Mouse (Mus musculus) megakaryocyte progenitor cell, adult 5-6 weeks (primary cell): ENCODE results near the gene Tpst1. TPM values are rescaled to one million over a fixed set of nuclear protein-coding genes. Genes with fewer than 3 reads are reported as not detected.

Experiments used
- ATAC-seq: replicated peaks from 2 replicates; pipeline ENCODE4 v1.8.0; 2016; ENCODE audit warnings: mild to moderate bottlenecking, moderate TSS enrichment, inconsistent platforms; ENCODE audit not compliant: poor library complexity
- total RNA-seq, 2 experiments: library from RNA; stranded (forward) in 1 of 2; stranded (reverse) in 1 of 2; fragments of 157-497, 149-512 nt in 1 of 2; fragments of 200-1000 nt in 1 of 2; gene quantifications; 2 replicates each; pipeline versions ENCODE4 v1.2.3 to v1.2.4; 2015 to 2017

Tpst1 gene
- total RNA-seq, 2 experiments from 2014 or later, result 6.8 to 10.6 TPM

DNA sequence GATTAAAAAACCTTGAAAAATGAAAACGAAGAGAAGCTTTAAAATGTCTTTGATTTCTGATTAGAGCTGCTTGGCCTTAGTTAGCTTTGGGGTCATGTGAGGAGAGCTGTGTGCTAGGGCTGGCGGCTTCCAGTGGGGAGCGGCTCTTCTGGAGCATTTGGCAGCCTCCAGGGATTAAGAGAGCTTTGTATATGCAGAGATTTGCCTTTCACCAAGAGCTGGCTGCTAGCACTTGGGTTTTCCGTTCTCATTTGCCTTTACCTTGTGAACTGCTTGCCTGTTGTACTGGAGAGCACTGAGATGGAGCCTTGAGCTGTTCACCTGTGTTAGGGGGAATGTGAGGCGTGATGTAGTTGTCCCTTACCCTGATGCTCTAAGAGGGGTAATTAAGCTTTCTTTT is 20.6 kb upstream of the Tpst1 start:
- ATAC-seq, result no peak

DNA sequence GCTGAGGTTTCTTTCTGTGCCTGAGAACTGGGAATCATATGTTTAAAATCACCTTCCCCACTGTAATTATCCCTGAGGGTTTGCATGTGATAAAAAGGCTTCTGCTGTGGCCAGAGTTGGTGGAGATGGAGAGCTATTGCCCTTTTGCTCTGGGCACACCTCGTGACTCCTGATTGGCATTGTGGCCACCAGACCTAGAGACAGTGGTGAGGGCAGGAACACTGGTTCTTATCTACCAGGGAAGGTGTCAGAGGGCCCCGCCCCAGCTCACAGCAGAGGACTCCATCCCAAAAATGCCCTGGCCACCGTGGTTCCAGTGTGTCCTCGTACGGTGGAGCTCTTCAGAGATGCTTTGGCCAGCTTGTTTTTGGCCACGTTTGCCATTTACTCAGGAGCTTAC is 20.2 kb upstream of the Tpst1 start:
- ATAC-seq, result no peak

DNA sequence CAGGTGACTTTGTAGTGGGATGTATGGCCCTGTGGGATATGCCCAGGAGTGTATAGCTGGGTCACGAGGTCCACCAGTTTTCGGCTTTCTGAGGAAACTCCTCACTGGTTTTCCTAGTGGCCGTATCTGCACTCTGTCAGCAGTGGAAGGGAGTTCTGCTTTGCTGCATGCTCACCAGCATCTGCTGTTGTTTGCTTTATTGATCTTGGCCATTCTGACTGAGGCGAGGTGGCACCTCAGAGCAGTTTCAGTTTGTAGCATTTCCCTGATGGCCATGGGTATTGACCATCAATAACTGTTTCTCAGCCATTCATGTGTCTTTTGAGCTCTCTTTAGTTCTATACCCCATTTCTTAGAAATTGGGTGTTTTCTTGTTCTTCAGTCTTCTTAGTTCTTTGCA is 17.4 kb upstream of the Tpst1 start:
- no peak for ATAC-seq

DNA sequence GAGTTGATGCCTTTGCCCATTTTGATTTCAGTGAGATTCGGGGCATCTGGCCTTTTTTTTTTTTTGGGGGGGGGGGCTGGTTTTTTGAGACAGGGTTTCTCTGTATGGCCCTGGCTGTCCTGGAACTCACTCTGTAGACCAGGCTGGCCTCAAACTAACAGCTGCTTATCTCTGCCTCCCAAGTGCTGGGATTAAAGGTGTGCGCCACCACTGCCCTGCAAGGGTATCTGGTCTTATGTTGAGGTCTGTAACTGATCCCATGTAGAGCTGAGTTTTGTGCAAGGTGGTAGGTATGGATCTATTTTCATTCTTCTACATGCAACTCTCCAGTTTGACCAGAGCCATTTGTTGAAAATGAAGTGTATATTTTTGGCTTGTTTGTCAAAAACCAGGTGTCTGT is 16.8 kb upstream of the Tpst1 start:
- no peak for ATAC-seq

- no peak for ATAC-seq
Observed at GRCm38 (mm10) chr5:130059413-130060328, 13.5 kb upstream of the Tpst1 start.

DNA sequence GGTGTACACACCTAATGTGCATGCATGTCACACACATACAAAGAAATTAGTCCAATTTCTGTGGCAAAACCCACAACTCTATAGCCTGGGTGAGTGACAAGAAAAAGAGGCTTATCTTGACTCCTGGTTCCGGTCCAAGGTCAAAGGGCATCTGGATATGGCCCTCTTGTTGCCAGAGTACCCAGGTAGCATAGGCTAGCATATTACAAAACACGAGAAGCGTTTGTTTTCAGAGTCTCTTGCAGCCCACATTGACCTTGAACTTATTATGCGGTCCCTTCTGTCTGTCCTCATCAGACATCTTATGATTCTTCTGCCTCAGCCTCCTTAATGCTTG is 12.8 kb upstream of the Tpst1 start:
- no peak for ATAC-seq

- no peak for ATAC-seq
Observed at GRCm38 (mm10) chr5:130062096-130062495, 11.0 kb upstream of the Tpst1 start.

DNA sequence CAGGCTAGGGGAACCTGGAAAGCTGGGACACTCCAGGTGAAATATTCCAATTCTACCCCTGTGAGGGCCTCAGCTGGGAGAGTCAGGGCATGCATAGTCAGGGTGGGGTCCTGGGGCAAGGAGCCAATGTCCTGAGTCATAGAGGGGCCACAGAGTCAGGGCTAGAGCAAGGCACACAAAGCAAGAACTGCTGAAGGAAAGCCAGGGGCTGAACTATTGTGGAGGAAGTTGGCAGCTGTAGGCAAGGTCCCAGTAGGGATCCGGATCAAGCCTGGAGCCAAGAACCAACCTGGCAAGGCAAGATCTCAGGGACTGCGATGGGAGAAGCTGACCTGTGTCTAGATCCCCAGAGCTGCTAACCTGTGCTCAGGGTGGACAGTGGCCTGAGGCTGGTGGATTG is 9.4 kb upstream of the Tpst1 start:
- no peak for ATAC-seq

GRCm38 (mm10) chr5:130065579-130065978 is 7.5 kb upstream of the Tpst1 start:
- peak; percentile 85 for ATAC-seq

GRCm38 (mm10) chr5:130067841-130068264 is 5.3 kb upstream of the Tpst1 start:
- ATAC-seq, result peak; percentile 38

- no peak for ATAC-seq
Observed at GRCm38 (mm10) chr5:130074491-130074890, 1.4 kb downstream of the Tpst1 start.

DNA sequence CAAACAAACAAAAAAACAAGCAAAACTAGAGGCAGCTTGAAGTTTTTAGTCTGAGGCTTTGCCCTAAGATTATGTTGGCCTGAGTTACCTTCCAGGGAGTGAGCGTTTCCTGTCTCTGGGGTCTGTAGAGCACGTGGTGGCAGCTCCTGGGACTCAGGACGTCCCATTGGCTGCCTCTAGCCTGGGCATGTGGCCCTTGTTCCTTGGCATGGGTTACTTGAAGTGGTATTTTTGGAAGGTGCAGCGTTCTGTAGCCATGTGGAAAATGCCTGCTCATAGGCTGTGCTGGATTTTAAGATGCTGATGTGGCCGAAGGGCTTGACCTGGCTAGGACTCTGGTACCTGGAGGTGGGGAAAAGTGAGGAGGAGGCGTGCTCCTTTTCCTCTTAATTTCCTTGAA is 3.3 kb downstream of the Tpst1 start:
- no peak for ATAC-seq

DNA sequence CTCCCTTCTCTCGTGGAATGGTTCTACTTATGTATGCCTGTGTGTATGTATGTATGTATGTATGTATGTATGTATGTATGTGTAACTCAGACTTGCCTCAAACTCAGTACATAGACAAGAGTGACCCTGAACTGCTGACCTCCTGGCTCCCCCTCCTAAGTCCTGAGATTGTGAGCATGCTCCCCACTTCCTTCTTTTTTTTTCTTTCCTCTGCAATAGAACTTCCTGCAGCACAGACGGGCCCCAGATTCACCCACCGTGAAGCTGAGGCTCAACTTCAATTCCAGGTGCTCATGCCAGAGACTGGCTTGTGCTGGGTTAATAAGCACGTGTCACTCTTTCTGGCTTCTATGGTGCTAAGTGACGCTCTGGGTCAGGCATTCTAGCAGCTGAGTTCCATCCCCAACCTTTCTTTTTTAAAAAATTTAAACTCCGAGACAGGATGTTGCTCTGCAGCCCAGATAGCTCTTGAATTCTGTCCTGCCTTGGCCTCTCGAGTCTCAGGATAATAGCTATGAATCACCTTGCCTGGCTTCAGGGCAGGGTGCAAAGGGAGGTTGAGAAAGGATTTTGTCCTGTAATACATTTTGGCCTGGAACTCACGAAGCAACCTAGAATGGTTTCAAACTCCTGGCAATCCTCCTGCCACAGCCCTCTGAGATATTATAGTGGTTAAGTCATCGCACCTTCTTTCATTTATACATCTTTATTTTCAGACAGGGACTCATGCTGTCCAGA is 5.1 kb downstream of the Tpst1 start:
- ATAC-seq, result peak; percentile 32

DNA sequence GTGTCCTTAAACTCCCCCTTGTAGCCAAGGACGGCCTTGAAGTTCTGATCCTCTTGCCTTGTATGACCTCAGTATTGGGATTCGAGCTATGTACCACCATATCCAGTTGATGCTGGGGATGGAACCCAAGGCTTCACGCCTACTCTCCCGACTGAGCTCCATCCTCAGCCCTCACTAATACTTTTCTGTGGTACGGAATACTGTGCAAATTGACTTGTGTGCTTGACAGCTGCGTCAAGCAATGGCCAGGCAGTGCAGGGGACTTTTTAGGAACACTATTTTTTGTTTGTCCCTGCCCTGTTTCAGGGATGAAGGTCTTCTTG is 5.7 kb downstream of the Tpst1 start:
- no peak for ATAC-seq

- peak; percentile 87 for ATAC-seq
Observed at GRCm38 (mm10) chr5:130079202-130080050, 6.3 kb downstream of the Tpst1 start.

DNA sequence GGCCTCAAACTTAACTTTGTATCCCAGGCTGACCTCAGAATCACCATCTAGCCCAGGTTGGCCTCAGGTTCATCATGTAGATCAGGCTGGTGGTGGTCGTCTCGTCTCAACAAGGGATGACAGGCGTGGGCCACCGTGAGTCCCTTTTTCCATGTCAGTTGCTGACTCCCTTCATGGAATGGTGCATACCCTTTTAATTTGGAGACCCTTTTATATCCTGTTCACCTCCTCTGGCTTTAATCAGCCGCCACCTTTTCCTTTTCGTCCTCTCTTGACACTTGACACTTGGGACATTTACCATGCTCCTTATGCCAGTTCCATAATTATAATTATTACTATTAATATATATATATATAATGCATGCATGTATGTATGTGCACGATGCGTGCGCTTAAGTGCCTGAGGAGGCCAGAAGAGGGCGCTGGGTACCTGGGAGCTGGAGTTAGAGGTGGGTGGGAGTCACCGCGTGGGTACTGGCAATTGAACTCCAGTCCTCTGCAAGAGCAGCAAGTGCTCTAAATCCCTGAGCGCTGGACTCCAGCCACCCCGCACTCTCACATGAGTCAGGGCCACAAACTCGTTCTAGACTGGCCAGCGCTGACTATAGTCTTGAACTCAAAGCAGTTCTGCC is 7.0 kb downstream of the Tpst1 start:
- ATAC-seq, result 0 out of 2 replicates have a peak, but pooled peaks have one; percentile 12

- ATAC-seq, result peak; percentile 38
Observed at GRCm38 (mm10) chr5:130081181-130081881, 8.2 kb downstream of the Tpst1 start.

DNA sequence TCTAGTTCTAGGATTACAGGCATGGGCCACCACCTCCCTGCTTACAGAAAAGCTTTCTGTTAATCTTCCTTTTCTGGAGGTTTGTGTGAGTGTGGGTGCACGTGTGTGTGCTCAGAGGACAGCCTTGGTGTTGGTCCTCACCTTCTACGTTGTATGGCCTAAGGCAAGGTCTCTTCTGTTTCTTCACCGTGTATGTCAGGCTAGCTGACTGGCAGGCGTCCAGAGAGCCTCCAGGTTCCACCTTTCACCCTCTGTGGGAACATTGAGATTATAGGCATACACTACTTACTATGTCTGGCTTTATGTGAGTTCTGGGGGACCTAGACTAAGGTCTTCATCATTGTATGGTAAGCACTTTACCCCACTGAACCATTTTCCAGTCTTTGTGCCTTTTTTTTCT is 9.3 kb downstream of the Tpst1 start:
- no peak for ATAC-seq

DNA sequence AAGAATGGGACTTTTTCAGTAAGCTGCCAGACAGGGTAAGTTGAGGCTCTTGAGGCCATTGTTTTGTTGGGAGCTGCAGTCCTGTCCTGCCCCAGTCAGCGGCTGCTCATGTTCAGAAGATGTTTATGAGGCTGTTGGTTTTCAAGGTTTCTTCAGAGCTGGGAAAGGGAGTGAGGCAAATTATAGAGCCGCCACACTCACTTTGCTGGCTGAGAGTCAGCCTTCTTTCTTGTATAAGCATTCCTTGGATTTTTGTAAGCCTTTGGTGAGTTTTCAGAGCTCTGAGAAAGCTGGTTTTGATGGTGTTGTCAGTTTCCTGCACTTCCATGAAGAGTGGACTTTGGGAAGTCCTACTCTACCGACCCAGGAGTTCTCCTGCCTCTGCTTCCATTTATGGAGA is 11.1 kb downstream of the Tpst1 start:
- no peak for ATAC-seq

GRCm38 (mm10) chr5:130088008-130088407 is 14.9 kb downstream of the Tpst1 start:
- no peak for ATAC-seq
